Mouse (Mus musculus): ENCODE measurements around the gene Pde6h. TPM values are rescaled to one million over a fixed set of nuclear protein-coding genes. Genes with fewer than 3 reads are reported as not detected.

Gene Pde6h
- polyA plus RNA-seq, 1 experiment from 2014 or later: not detected

DNA sequence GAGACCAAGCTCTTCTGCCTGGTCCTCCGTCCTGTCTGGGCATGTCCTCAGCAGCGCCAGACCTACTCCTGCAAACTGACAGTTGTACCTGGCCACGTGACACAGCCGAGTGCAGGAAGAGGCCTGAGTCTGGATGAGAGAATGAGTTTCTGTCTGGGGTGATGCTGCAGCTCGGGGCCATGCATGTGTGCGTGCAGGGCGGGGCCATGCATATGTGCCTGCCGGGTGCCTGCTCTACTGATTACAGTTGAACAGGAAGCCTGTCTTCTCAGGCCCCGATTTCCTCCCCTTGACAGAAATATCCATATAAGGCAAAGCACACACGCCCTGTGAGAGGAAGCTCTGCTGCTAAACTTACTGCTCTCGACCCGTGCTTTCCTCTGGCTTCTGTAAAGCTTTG, 7.0 kb downstream of the Pde6h start:
- WGBS: 4% methylated on average over 12 of the region's 12 CpGs
- DNase-seq (ENCODE audit: low spot score) (peak; percentile 80), ATAC-seq (replicated peaks; ENCODE audit: low FRiP score) (peak; percentile 98)
- peak overlapping the region; percentile 79 for H3K27ac ChIP-seq (ENCODE audit: low read depth, low read length)
- H3K4me1 ChIP-seq (replicated peaks; ENCODE audit: control insufficient read depth, insufficient read depth, low read length): peaks cover 23% of the 10 kb centered on the region
- H3K4me2 ChIP-seq: peak overlapping the region; percentile 58
- peak overlapping the region; percentile 11; the same call in 1 of the 2 replicates for H3K4me3 ChIP-seq (ENCODE audit: low read depth, low read length)
- peaks cover 4% of the 10 kb centered on the region; the same call in 1 of the 2 replicates for H3K36me3 ChIP-seq (ENCODE audit: control insufficient read depth, insufficient read depth, low read length)
- H3K27me3 ChIP-seq (replicated peaks; ENCODE audit: control insufficient read depth, insufficient read depth, low read length): no peaks in the 10 kb centered on the region
- H3K9ac ChIP-seq (ENCODE audit: low read depth, low read length): no peak overlapping the region
- no peaks in the 10 kb centered on the region for H3K9me3 ChIP-seq (ENCODE audit: control insufficient read depth, low read length)

DNA sequence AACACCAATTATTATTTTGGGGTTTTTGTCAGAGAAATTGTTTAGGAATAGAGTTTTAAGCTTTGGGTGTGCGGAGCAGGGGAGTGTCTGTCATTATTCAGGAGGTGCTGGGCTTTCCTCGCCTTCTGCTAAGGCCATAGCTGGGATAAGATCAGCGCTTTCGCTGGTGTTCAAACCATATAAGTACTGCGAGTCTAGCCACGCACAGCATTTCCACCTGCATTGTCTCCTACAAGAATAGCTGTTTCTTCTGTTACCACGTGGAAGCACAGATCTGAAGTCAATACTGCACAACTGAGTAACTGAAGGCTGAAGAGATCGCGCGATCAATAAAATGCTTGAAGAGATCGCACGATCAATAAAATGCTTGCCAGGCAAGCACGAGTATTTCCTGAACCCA, 7.6 kb downstream of the Pde6h start:
- H3K9ac ChIP-seq (ENCODE audit: low read depth, low read length): no peak overlapping the region
- peak overlapping the region; percentile 58 for H3K4me2 ChIP-seq
- DNase-seq (ENCODE audit: low spot score) (no peak), ATAC-seq (replicated peaks; ENCODE audit: low FRiP score) (peak; percentile 48)
- H3K27ac ChIP-seq (ENCODE audit: low read depth, low read length): peak overlapping the region; percentile 79
- H3K27me3 ChIP-seq (replicated peaks; ENCODE audit: control insufficient read depth, insufficient read depth, low read length): no peaks in the 10 kb centered on the region
- WGBS: 64% methylated on average over 13 of the region's 13 CpGs
- H3K36me3 ChIP-seq (ENCODE audit: control insufficient read depth, insufficient read depth, low read length): no peaks in the 10 kb centered on the region
- no peaks in the 10 kb centered on the region for H3K9me3 ChIP-seq (ENCODE audit: control insufficient read depth, low read length)
- H3K4me1 ChIP-seq (replicated peaks; ENCODE audit: control insufficient read depth, insufficient read depth, low read length): peaks cover 23% of the 10 kb centered on the region
- H3K4me3 ChIP-seq (ENCODE audit: low read depth, low read length): no peak overlapping the region

DNA sequence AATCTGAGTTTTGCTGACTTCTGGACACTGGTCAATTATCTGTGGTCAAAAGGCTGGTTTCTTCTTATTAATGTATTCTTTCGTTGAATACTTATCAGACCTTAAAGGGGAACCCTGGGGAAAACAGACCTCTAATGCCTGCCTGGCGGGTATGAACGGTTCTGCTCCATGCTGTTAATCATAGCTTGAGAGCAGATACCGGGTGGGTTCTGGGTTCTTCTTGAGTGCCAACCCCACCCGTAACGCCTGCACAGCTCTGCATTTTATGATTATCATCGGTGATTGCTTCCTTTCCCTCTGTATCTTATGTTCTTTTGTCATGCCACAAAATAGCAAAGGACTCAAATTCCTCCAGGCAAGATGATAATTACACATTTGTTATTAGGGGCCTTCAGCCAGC, 10.4 kb downstream of the Pde6h start:
- Histone ChIP-seq H3K9ac (ENCODE audit: low read depth, low read length) (no peak overlapping the region), H3K4me1 (replicated peaks; ENCODE audit: control insufficient read depth, insufficient read depth, low read length) (peaks cover 23% of the 10 kb centered on the region), H3K4me2 (no peak overlapping the region), H3K36me3 (ENCODE audit: control insufficient read depth, insufficient read depth, low read length) (no peaks in the 10 kb centered on the region), H3K27me3 (replicated peaks; ENCODE audit: control insufficient read depth, insufficient read depth, low read length) (no peaks in the 10 kb centered on the region), H3K4me3 (ENCODE audit: low read depth, low read length) (no peak overlapping the region), H3K9me3 (ENCODE audit: control insufficient read depth, low read length) (no peaks in the 10 kb centered on the region), H3K27ac (ENCODE audit: low read depth, low read length) (no peak overlapping the region)
- ATAC-seq (replicated peaks; ENCODE audit: low FRiP score): no peak
- DNase-seq (ENCODE audit: low spot score): no peak
- 67% methylated on average over 7 of the region's 7 CpGs for WGBS

DNA sequence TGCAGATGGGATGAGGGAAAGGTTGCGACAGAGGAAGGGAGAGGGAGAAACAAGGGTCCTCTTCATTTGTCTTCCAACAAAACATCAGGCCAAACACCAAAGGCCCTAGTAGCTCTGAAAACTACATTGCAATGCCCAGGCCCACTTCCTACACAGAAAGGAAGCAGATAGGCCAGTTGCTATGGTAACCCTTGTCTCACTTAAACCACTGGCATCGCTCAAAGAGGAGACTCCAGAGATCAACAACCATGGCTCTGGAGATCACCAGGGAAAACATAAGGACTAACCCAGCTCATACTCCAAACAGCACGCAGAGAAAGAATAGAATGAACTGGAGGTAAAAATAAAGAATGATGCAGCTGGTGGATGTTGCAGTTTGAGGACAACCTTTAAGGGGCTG, 11.6 kb downstream of the Pde6h start:
- no peak for ATAC-seq (replicated peaks; ENCODE audit: low FRiP score)
- no peak for DNase-seq (ENCODE audit: low spot score)
- no peak overlapping the region for H3K27ac ChIP-seq (ENCODE audit: low read depth, low read length)
- H3K4me3 ChIP-seq (ENCODE audit: low read depth, low read length): no peak overlapping the region
- 49% methylated on average over 3 of the region's 3 CpGs for WGBS
- H3K36me3 ChIP-seq (ENCODE audit: control insufficient read depth, insufficient read depth, low read length): no peaks in the 10 kb centered on the region
- H3K4me1 ChIP-seq (replicated peaks; ENCODE audit: control insufficient read depth, insufficient read depth, low read length): peaks cover 30% of the 10 kb centered on the region
- H3K27me3 ChIP-seq (replicated peaks; ENCODE audit: control insufficient read depth, insufficient read depth, low read length): no peaks in the 10 kb centered on the region
- H3K4me2 ChIP-seq: no peak overlapping the region
- no peaks in the 10 kb centered on the region for H3K9me3 ChIP-seq (ENCODE audit: control insufficient read depth, low read length)
- H3K9ac ChIP-seq (ENCODE audit: low read depth, low read length): no peak overlapping the region

DNA sequence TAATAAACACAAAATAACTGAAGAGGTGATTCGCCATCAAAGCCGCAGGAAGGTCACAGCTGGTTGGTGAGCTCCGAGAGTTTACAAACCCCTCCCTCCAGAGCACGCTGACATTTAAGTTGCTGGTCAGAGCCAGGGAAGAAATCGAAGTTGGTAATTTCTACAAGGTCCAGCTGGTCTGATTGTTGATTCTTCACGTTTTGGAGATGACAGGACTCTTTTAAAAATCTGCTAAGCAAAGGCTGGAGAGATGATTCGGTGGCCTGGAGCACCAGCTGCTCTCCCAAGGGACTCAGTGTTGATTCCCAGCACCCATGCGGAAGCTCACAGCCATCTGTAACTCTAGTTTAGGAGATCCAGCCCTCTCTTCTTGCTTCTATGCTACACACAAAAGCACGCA, 12.7 kb downstream of the Pde6h start:
- no peak overlapping the region for H3K4me2 ChIP-seq
- ATAC-seq (replicated peaks; ENCODE audit: low FRiP score) (no peak), DNase-seq (ENCODE audit: low spot score) (no peak)
- H3K27me3 ChIP-seq (replicated peaks; ENCODE audit: control insufficient read depth, insufficient read depth, low read length): no peaks in the 10 kb centered on the region
- H3K4me1 ChIP-seq (replicated peaks; ENCODE audit: control insufficient read depth, insufficient read depth, low read length): peaks cover 29% of the 10 kb centered on the region
- WGBS: 83% methylated on average over 9 of the region's 9 CpGs
- H3K36me3 ChIP-seq (ENCODE audit: control insufficient read depth, insufficient read depth, low read length): no peaks in the 10 kb centered on the region
- H3K9me3 ChIP-seq (ENCODE audit: control insufficient read depth, low read length): no peaks in the 10 kb centered on the region
- no peak overlapping the region for H3K4me3 ChIP-seq (ENCODE audit: low read depth, low read length)
- H3K9ac ChIP-seq (ENCODE audit: low read depth, low read length): no peak overlapping the region
- H3K27ac ChIP-seq (ENCODE audit: low read depth, low read length): no peak overlapping the region

DNA sequence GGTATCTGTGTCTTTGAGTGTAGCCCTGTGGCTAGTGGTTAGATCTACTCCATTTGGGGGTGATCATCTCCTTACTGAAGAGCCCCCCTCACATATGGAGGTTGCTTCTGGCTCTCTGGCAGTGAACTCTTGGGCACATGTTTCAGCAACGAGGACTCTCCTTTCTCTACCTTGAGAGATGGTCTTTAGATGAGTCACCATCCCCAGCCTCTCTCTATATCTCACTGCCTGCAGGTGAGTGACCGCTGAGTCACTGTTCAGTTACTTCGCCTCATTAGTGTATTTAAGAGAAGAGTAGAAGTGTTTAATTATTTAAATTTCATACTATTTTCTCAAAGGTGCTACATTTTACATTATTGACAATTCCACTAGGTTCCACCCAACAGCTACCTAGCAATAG, 13.5 kb downstream of the Pde6h start:
- Histone ChIP-seq H3K27ac (ENCODE audit: low read depth, low read length) (no peak overlapping the region), H3K9me3 (ENCODE audit: control insufficient read depth, low read length) (no peaks in the 10 kb centered on the region), H3K4me2 (no peak overlapping the region), H3K4me3 (ENCODE audit: low read depth, low read length) (no peak overlapping the region), H3K27me3 (replicated peaks; ENCODE audit: control insufficient read depth, insufficient read depth, low read length) (no peaks in the 10 kb centered on the region), H3K4me1 (replicated peaks; ENCODE audit: control insufficient read depth, insufficient read depth, low read length) (peaks cover 31% of the 10 kb centered on the region), H3K36me3 (ENCODE audit: control insufficient read depth, insufficient read depth, low read length) (no peaks in the 10 kb centered on the region), H3K9ac (ENCODE audit: low read depth, low read length) (no peak overlapping the region)
- no peak for ATAC-seq (replicated peaks; ENCODE audit: low FRiP score)
- DNase-seq (ENCODE audit: low spot score): no peak
- WGBS: 75% methylated on average over 3 of the region's 3 CpGs

DNA sequence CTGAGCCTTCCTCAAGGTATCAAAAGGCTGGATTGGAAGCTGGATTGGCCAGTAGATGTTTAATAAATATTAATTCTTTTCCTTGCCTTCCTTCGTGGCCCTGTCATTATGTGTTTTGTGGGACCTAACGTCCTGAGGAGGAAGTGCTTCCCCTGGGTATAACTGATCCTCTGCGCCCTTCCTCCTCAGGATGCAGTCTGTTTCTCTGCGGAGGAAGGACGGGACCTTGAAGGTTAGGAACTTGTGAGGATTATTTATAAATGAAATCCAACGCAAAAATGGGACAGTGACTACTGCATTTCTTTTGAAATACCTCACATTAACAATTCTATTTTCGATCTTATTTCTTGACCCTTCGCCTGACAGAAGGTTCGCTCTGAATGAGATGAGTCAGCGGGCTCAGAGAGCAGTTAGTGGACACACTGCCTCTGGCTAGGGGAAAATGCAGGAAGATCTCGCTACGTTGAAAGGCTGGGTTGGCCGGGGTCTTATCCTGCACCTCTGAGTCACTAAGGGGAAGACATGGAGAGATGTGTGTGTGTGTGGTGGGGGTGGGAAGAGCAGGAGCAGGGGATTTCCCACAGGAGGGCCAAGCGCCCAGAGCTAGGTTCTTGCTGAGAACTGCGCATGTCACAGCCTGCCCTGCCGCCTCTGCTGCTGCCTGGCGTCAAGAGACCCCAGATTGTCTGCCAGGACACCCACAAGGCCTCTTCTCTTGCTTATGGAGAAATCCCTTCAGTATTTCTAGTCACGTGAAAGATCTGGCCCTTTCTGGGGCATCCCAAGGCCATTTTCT, 14.9 kb downstream of the Pde6h start:
- H3K27me3 ChIP-seq (replicated peaks; ENCODE audit: control insufficient read depth, insufficient read depth, low read length): no peaks in the 10 kb centered on the region
- DNase-seq (ENCODE audit: low spot score) (no peak), ATAC-seq (replicated peaks; ENCODE audit: low FRiP score) (peak; percentile 16; the same call in 1 of the 2 replicates)
- H3K4me2 ChIP-seq: peak overlapping the region; percentile 55
- H3K4me3 ChIP-seq (ENCODE audit: low read depth, low read length): peak overlapping the region; percentile 27; the same call in 1 of the 2 replicates
- WGBS: 46% methylated on average over 18 of the region's 18 CpGs
- peaks cover 31% of the 10 kb centered on the region for H3K4me1 ChIP-seq (replicated peaks; ENCODE audit: control insufficient read depth, insufficient read depth, low read length)
- no peaks in the 10 kb centered on the region for H3K9me3 ChIP-seq (ENCODE audit: control insufficient read depth, low read length)
- H3K36me3 ChIP-seq (ENCODE audit: control insufficient read depth, insufficient read depth, low read length): no peaks in the 10 kb centered on the region
- H3K9ac ChIP-seq (ENCODE audit: low read depth, low read length): peak overlapping the region; percentile 44; the same call in 1 of the 2 replicates
- peak overlapping the region; percentile 47 for H3K27ac ChIP-seq (ENCODE audit: low read depth, low read length)

DNA sequence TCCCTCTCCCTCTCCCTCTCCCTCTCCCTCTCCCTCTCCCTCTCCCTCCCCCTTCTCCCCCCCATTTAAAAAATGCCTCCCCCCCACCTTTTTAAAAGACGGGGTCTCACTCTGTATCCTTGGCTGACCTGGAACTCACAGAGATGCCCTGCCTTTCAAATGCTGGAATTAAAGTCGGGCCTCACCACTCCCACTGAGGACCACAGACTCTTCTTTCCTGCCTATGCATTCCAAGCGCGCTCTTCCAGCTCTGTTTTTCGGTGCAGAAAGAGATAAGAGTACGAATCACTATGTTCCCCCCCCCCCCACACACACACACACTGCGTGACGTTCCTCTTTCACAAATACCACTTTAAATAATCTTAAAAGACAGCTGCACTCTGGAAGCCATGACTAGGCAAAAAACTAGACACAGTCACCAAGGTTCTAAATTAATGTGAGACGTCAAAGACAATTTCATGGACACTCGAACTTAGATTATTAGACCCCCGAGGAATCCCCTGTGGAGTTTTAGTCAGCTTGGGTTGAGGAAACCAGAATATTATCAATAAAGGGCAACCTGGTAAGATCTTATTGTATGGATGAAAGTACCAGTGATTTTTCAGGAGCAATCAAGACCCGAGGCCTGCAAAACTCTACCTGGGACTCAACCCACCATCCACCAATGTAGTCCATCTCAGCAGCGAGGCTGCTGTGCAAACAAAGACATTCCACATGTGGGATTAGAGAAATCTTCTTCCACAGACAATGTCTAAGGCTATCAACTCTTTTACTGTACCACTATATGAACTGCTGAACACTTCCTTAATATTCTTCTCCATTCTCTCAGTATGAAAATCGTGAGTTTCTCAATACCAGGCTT, 15.9 kb downstream of the Pde6h start:
- Histone ChIP-seq H3K27ac (ENCODE audit: low read depth, low read length) (peak overlapping the region; percentile 89), H3K4me1 (replicated peaks; ENCODE audit: control insufficient read depth, insufficient read depth, low read length) (peaks cover 27% of the 10 kb centered on the region), H3K36me3 (ENCODE audit: control insufficient read depth, insufficient read depth, low read length) (no peaks in the 10 kb centered on the region), H3K9me3 (ENCODE audit: control insufficient read depth, low read length) (no peaks in the 10 kb centered on the region), H3K4me3 (ENCODE audit: low read depth, low read length) (peak overlapping the region; percentile 37), H3K9ac (ENCODE audit: low read depth, low read length) (peak overlapping the region; percentile 53), H3K27me3 (replicated peaks; ENCODE audit: control insufficient read depth, insufficient read depth, low read length) (no peaks in the 10 kb centered on the region), H3K4me2 (peak overlapping the region; percentile 49)
- DNase-seq (ENCODE audit: low spot score): no peak
- ATAC-seq (replicated peaks; ENCODE audit: low FRiP score): peak; percentile 41; the same call in 1 of the 2 replicates
- WGBS: 32% methylated on average over 13 of the region's 14 CpGs

All from liver, embryonic 11.5 days (tissue).